7 mouse cellular contexts compared by ENCODE assay signal in genomic region chr1:75141486-75142190, GRCm38 (mm10). TPM values are rescaled to one million over a fixed set of nuclear protein-coding genes. Genes with fewer than 3 reads are reported as not detected.
DNase-seq lines count a peak whose midpoint lies in the region; ATAC-seq and TF ChIP-seq lines count a peak whose summit lies in the region.

No protein-coding gene starts in this region.

- no peaks in the 10 kb centered on the region for H3K9me3 ChIP-seq in intestine, embryonic 16.5 days (ENCODE audit: control insufficient read depth, low read length)
- no peaks in the 10 kb centered on the region for H3K9me3 ChIP-seq in limb, embryonic 13.5 days
- H3K9me3 ChIP-seq in midbrain, embryonic 14.5 days (ENCODE audit: control insufficient read depth, low read length) = no peaks in the 10 kb centered on the region

- no peaks in the 10 kb centered on the region for H3K27me3 ChIP-seq in intestine, embryonic 16.5 days (replicated peaks; ENCODE audit: control insufficient read depth, insufficient read depth, low read length)
- H3K27me3 ChIP-seq in limb, embryonic 13.5 days = no peaks in the 10 kb centered on the region
- no peaks in the 10 kb centered on the region for H3K27me3 ChIP-seq in midbrain, embryonic 14.5 days (ENCODE audit: control insufficient read depth, insufficient read depth, low read length)
- H3K27me3 ChIP-seq in spleen, adult 2 months (ENCODE audit: control insufficient read depth, insufficient read depth, low read length) = no peaks in the 10 kb centered on the region

- H3K27ac ChIP-seq in intestine, embryonic 16.5 days (ENCODE audit: low read length) = peak overlapping the region; percentile 97
- peak overlapping the region; percentile 96 for H3K27ac ChIP-seq in limb, embryonic 13.5 days
- H3K27ac ChIP-seq in midbrain, embryonic 14.5 days (replicated peaks; ENCODE audit: low read depth, low read length) = peak overlapping the region; percentile 98
- peak overlapping the region; percentile 99 for H3K27ac ChIP-seq in spleen, adult 2 months (ENCODE audit: insufficient read depth, low read length)

- peak; percentile 92 for TF ChIP-seq POLR2A in spleen, adult 2 months (IDR thresholded peaks at IDR 0.05; ENCODE audit: low read depth, low read length)

- WGBS in intestine, embryonic 16.5 days = 0% methylated on average over 53 of the region's 53 CpGs
- WGBS in limb, embryonic 13.5 days = under 1% methylated on average over 53 of the region's 53 CpGs
- under 1% methylated on average over 53 of the region's 53 CpGs for WGBS in midbrain, embryonic 14.5 days
- under 1% methylated on average over 53 of the region's 53 CpGs for WGBS in spleen, adult 2 months

- peak; percentile 72 to 81 for DNase-seq in adrenal gland, adult 18-20 months (ENCODE audit: low spot score in 2 of 2)
- peak; percentile 54 for DNase-seq in embryo, embryonic 10.5 days (ENCODE audit: low spot score)
- DNase-seq in gastrocnemius, postnatal 4 days (ENCODE audit: low spot score in 2 of 2) = peak; percentile 38 to 67
- DNase-seq in midbrain, embryonic 14.5 days = peak; percentile 67
- DNase-seq in spleen, adult 2 months (ENCODE audit: low read depth in 1 of 2, low spot score in 2 of 2) = peak; percentile 54 to 73

- H3K9ac ChIP-seq in intestine, embryonic 16.5 days (ENCODE audit: low read depth, low read length) = peak overlapping the region; percentile 93
- peak overlapping the region; percentile 92 for H3K9ac ChIP-seq in limb, embryonic 13.5 days
- H3K9ac ChIP-seq in midbrain, embryonic 14.5 days (replicated peaks; ENCODE audit: low read length) = peak overlapping the region; percentile 97

- no peak for TF ChIP-seq CTCF in spleen, adult 2 months (IDR thresholded peaks at IDR 0.05; ENCODE audit: extremely low read depth, insufficient read depth, insufficient read length, insufficient replicate concordance)

- peaks cover 8% of the 10 kb centered on the region; the same call in 1 of the 2 replicates for H3K4me1 ChIP-seq in intestine, embryonic 16.5 days (ENCODE audit: control insufficient read depth, insufficient read depth, low read length)
- H3K4me1 ChIP-seq in limb, embryonic 13.5 days = peaks cover 32% of the 10 kb centered on the region
- peaks cover 17% of the 10 kb centered on the region for H3K4me1 ChIP-seq in midbrain, embryonic 14.5 days (ENCODE audit: control insufficient read depth, insufficient read depth, low read length)
- peaks cover 4% of the 10 kb centered on the region for H3K4me1 ChIP-seq in spleen, adult 2 months (ENCODE audit: control insufficient read depth, insufficient read depth, insufficient read length)

- peak overlapping the region; percentile 71 for H3K4me2 ChIP-seq in intestine, embryonic 16.5 days (ENCODE audit: low read depth, low read length)
- H3K4me2 ChIP-seq in limb, embryonic 13.5 days (replicated peaks) = peak overlapping the region; percentile 95
- peak overlapping the region; percentile 97 for H3K4me2 ChIP-seq in midbrain, embryonic 14.5 days (ENCODE audit: low read length)

- peak overlapping the region; percentile 77 for H3K4me3 ChIP-seq in intestine, embryonic 16.5 days (ENCODE audit: low read length)
- H3K4me3 ChIP-seq in limb, embryonic 13.5 days = peak overlapping the region; percentile 88
- H3K4me3 ChIP-seq in midbrain, embryonic 14.5 days (replicated peaks; ENCODE audit: low read depth, low read length) = peak overlapping the region; percentile 92
- peak overlapping the region; percentile 86 for H3K4me3 ChIP-seq in spleen, adult 2 months (ENCODE audit: extremely low read depth, insufficient read depth, insufficient read length)

- ATAC-seq in intestine, embryonic 16.5 days = peak; percentile 62
- peak; percentile 10; the same call in 1 of the 2 replicates for ATAC-seq in limb, embryonic 13.5 days (ENCODE audit: low FRiP score, low read depth)
- 0 out of 2 replicates have a peak, but pooled peaks have one; percentile 7 for ATAC-seq in midbrain, embryonic 14.5 days (ENCODE audit: low FRiP score, low TSS enrichment)

- H3K36me3 ChIP-seq in intestine, embryonic 16.5 days (ENCODE audit: control insufficient read depth, insufficient read depth, low read length) = peaks cover 16% of the 10 kb centered on the region
- peaks cover 60% of the 10 kb centered on the region for H3K36me3 ChIP-seq in limb, embryonic 13.5 days
- peaks cover 55% of the 10 kb centered on the region for H3K36me3 ChIP-seq in midbrain, embryonic 14.5 days (ENCODE audit: control insufficient read depth, insufficient read depth, low read length)
- H3K36me3 ChIP-seq in spleen, adult 2 months (ENCODE audit: control insufficient read depth, insufficient read depth, low read length) = peaks cover 37% of the 10 kb centered on the region

RNA-seq across cellular contexts. Expression of gene Cnppd1, which starts 0.9 kb away (rescaled TPM):
- total RNA-seq in adrenal gland, adult 18-20 months (2021) = 10 to 100 TPM; 32.3 to 33.2 TPM
- total RNA-seq in gastrocnemius, postnatal 4 days (2021) = 10 to 100 TPM; 29.1 to 29.7 TPM
- polyA plus RNA-seq in intestine, embryonic 16.5 days (2015; fragmentation: Nextera tagmentation; extraction: Ambion mirVana) = 49.1 and 52.5 TPM in 2 replicates
- 47.7 and 49.4 TPM in 2 replicates for polyA plus RNA-seq in limb, embryonic 13.5 days (2015; fragmentation: Nextera tagmentation; extraction: Ambion mirVana)
- 48.8 and 52.5 TPM in 2 replicates for polyA plus RNA-seq in midbrain, embryonic 14.5 days (2014; fragmentation: Nextera tagmentation; extraction: Ambion mirVana)
- polyA plus RNA-seq in spleen, adult 2 months (2012; rRNA removed) = 59.3 and 71.7 TPM in 2 replicates

RNA-seq across cellular contexts. Expression of gene Retreg2, which starts 0.9 kb away (rescaled TPM):
- total RNA-seq in adrenal gland, adult 18-20 months (2021) = 10 to 100 TPM; 86.5 to 95.1 TPM
- 10 to 100 TPM; 31.3 to 31.5 TPM for total RNA-seq in gastrocnemius, postnatal 4 days (2021)
- 44.7 and 50.8 TPM in 2 replicates for polyA plus RNA-seq in intestine, embryonic 16.5 days (2015; fragmentation: Nextera tagmentation; extraction: Ambion mirVana)
- 36.4 and 38.3 TPM in 2 replicates for polyA plus RNA-seq in limb, embryonic 13.5 days (2015; fragmentation: Nextera tagmentation; extraction: Ambion mirVana)
- polyA plus RNA-seq in midbrain, embryonic 14.5 days (2014; fragmentation: Nextera tagmentation; extraction: Ambion mirVana) = 126 and 133 TPM in 2 replicates
- polyA plus RNA-seq in spleen, adult 2 months (2012; rRNA removed) = 88.2 and 101 TPM in 2 replicates

RNA-seq across cellular contexts. Expression of gene Slc23a3, which starts 7.9 kb away (rescaled TPM):
- total RNA-seq in adrenal gland, adult 18-20 months (2021) = under 1 TPM; 0.32 to 0.63 TPM
- total RNA-seq in gastrocnemius, postnatal 4 days (2021) = under 1 TPM; 0.16 to 0.39 TPM
- 1.2 and 1.5 TPM in 2 replicates for polyA plus RNA-seq in intestine, embryonic 16.5 days (2015; fragmentation: Nextera tagmentation; extraction: Ambion mirVana)
- 0.15 TPM in 2 replicates for polyA plus RNA-seq in limb, embryonic 13.5 days (2015; fragmentation: Nextera tagmentation; extraction: Ambion mirVana)
- not detected in 2 replicates for polyA plus RNA-seq in midbrain, embryonic 14.5 days (2014; fragmentation: Nextera tagmentation; extraction: Ambion mirVana)
- polyA plus RNA-seq in spleen, adult 2 months (2012; rRNA removed) = 0.30 and 0.50 TPM in 2 replicates

RNA-seq across cellular contexts. Expression of gene Nhej1, which starts 16.6 kb away (rescaled TPM):
- total RNA-seq in adrenal gland, adult 18-20 months (2021) = 1 to 10 TPM; 6.1 to 7.4 TPM
- 1 to 10 TPM; 3.5 to 5.3 TPM for total RNA-seq in gastrocnemius, postnatal 4 days (2021)
- 9.4 and 10.2 TPM in 2 replicates for polyA plus RNA-seq in intestine, embryonic 16.5 days (2015; fragmentation: Nextera tagmentation; extraction: Ambion mirVana)
- polyA plus RNA-seq in limb, embryonic 13.5 days (2015; fragmentation: Nextera tagmentation; extraction: Ambion mirVana) = 11.8 and 12.7 TPM in 2 replicates
- polyA plus RNA-seq in midbrain, embryonic 14.5 days (2014; fragmentation: Nextera tagmentation; extraction: Ambion mirVana) = 6.9 and 7.7 TPM in 2 replicates
- 1.3 TPM in 2 replicates for polyA plus RNA-seq in spleen, adult 2 months (2012; rRNA removed)

RNA-seq across cellular contexts. Expression of gene Zfand2b, which starts 26.8 kb away (rescaled TPM):
- total RNA-seq in adrenal gland, adult 18-20 months (2021) = 10 to 100 TPM; 29.4 to 31.8 TPM
- 10 to 100 TPM; 15.6 to 17.5 TPM for total RNA-seq in gastrocnemius, postnatal 4 days (2021)
- 53.2 and 54.6 TPM in 2 replicates for polyA plus RNA-seq in intestine, embryonic 16.5 days (2015; fragmentation: Nextera tagmentation; extraction: Ambion mirVana)
- 36.3 and 36.8 TPM in 2 replicates for polyA plus RNA-seq in limb, embryonic 13.5 days (2015; fragmentation: Nextera tagmentation; extraction: Ambion mirVana)
- polyA plus RNA-seq in midbrain, embryonic 14.5 days (2014; fragmentation: Nextera tagmentation; extraction: Ambion mirVana) = 34.5 and 34.8 TPM in 2 replicates
- polyA plus RNA-seq in spleen, adult 2 months (2012; rRNA removed) = 47.7 and 53.2 TPM in 2 replicates

Comparison
In these comparisons a context has a peak if more than half of its experiments do, and no peak if none do; other contexts are left out.
1. Peak in every context shown above with its lines: DNase-seq, ATAC-seq, H3K4me3 ChIP-seq and H3K27ac ChIP-seq.
2. ATAC-seq: peak in every context shown above with its lines; median percentile 62 in intestine, embryonic 16.5 days; 10 in limb, embryonic 13.5 days; 7 in midbrain, embryonic 14.5 days.